Mouse (Mus musculus): Measurements from ENCODE around the gene Dnaaf1. TPM values are rescaled to one million over a fixed set of nuclear protein-coding genes. Genes with fewer than 3 reads are reported as not detected.

The Dnaaf1 gene
- polyA plus RNA-seq (2015; fragmentation: Nextera tagmentation; extraction: Ambion mirVana): 0.54 and 0.55 TPM in 2 replicates

GRCm38 (mm10) chr8:119574437-119575365 is at the start of gene Dnaaf1, which contains the start of gene Hsdl1:
Gene Dnaaf1, plus strand, starts transcription at chr8:119575235.
Gene Hsdl1, minus strand, starts transcription at chr8:119575183.
- Histone ChIP-seq H3K4me3 (peak within 1 kb of the TSS; percentile 76), H3K27me3 (replicated peaks) (peaks cover 15% of the 10 kb centered on the region), H3K9ac (peak within 1 kb of the TSS; percentile 77), H3K9me3 (no peaks in the 10 kb centered on the region), H3K27ac (peak within 1 kb of the TSS; percentile 79), H3K4me2 (peak within 1 kb of the TSS; percentile 82), H3K36me3 (replicated peaks) (no peaks in the 10 kb centered on the region), H3K4me1 (peaks cover 25% of the 10 kb centered on the region)
- WGBS: under 1% methylated on average over 81 of the region's 97 CpGs
- peak; percentile 86 for ATAC-seq (replicated peaks)

- no peak for ATAC-seq (replicated peaks)
- WGBS: 94% methylated on average over 7 of the region's 7 CpGs
Measured at GRCm38 (mm10) chr8:119528762-119529161, 46.3 kb upstream of the Dnaaf1 start.

GRCm38 (mm10) chr8:119530937-119531336 is 44.1 kb upstream of the Dnaaf1 start:
- H3K27me3 ChIP-seq (replicated peaks): no peaks in the 10 kb centered on the region
- H3K4me2 ChIP-seq: no peak overlapping the region
- no peak overlapping the region for H3K27ac ChIP-seq
- no peaks in the 10 kb centered on the region for H3K4me1 ChIP-seq
- no peak overlapping the region for H3K4me3 ChIP-seq
- no peak overlapping the region for H3K9ac ChIP-seq
- ATAC-seq (replicated peaks): no peak
- 84% methylated on average over 6 of the region's 6 CpGs for WGBS
- no peaks in the 10 kb centered on the region for H3K9me3 ChIP-seq
- peaks cover 53% of the 10 kb centered on the region for H3K36me3 ChIP-seq (replicated peaks)

More at GRCm38 (mm10) chr8:119528762-119529161, 46.3 kb upstream of the Dnaaf1 start:
- Histone ChIP-seq H3K27me3 (replicated peaks) (no peaks in the 10 kb centered on the region), H3K4me1 (no peaks in the 10 kb centered on the region), H3K4me2 (no peak overlapping the region), H3K9me3 (no peaks in the 10 kb centered on the region), H3K9ac (no peak overlapping the region), H3K4me3 (no peak overlapping the region), H3K27ac (no peak overlapping the region), H3K36me3 (replicated peaks) (peaks cover 55% of the 10 kb centered on the region)

- Histone ChIP-seq H3K9me3 (no peaks in the 10 kb centered on the region), H3K36me3 (replicated peaks) (peaks cover 58% of the 10 kb centered on the region), H3K27me3 (replicated peaks) (no peaks in the 10 kb centered on the region), H3K4me3 (no peak overlapping the region), H3K9ac (no peak overlapping the region), H3K4me2 (no peak overlapping the region), H3K4me1 (no peaks in the 10 kb centered on the region), H3K27ac (no peak overlapping the region)
- ATAC-seq (replicated peaks): no peak
- WGBS: 96% methylated on average over 3 of the region's 3 CpGs
Measured at GRCm38 (mm10) chr8:119531397-119531796, 43.6 kb upstream of the Dnaaf1 start.

GRCm38 (mm10) chr8:119531973-119532372 is 43.1 kb upstream of the Dnaaf1 start:
- Histone ChIP-seq H3K9me3 (no peaks in the 10 kb centered on the region), H3K9ac (no peak overlapping the region), H3K4me2 (no peak overlapping the region), H3K36me3 (replicated peaks) (peaks cover 56% of the 10 kb centered on the region), H3K4me3 (no peak overlapping the region), H3K27ac (no peak overlapping the region), H3K27me3 (replicated peaks) (no peaks in the 10 kb centered on the region), H3K4me1 (no peaks in the 10 kb centered on the region)
- ATAC-seq (replicated peaks): no peak
- 96% methylated on average over 9 of the region's 9 CpGs for WGBS

GRCm38 (mm10) chr8:119544606-119545005 is 30.4 kb upstream of the Dnaaf1 start:
- ATAC-seq (replicated peaks): no peak
- peaks cover 43% of the 10 kb centered on the region for H3K36me3 ChIP-seq (replicated peaks)
- H3K27ac ChIP-seq: no peak overlapping the region
- H3K9ac ChIP-seq: no peak overlapping the region
- WGBS: 88% methylated on average over 3 of the region's 3 CpGs
- no peaks in the 10 kb centered on the region for H3K9me3 ChIP-seq
- no peak overlapping the region for H3K4me2 ChIP-seq
- no peak overlapping the region for H3K4me3 ChIP-seq
- H3K27me3 ChIP-seq (replicated peaks): no peaks in the 10 kb centered on the region
- H3K4me1 ChIP-seq: no peaks in the 10 kb centered on the region

- Histone ChIP-seq H3K36me3 (replicated peaks) (peaks cover 37% of the 10 kb centered on the region), H3K27ac (no peak overlapping the region), H3K4me1 (no peaks in the 10 kb centered on the region), H3K27me3 (replicated peaks) (no peaks in the 10 kb centered on the region), H3K4me2 (no peak overlapping the region), H3K9me3 (no peaks in the 10 kb centered on the region), H3K4me3 (no peak overlapping the region), H3K9ac (no peak overlapping the region)
- ATAC-seq (replicated peaks): no peak
- WGBS: 79% methylated on average over 6 of the region's 6 CpGs
Measured at GRCm38 (mm10) chr8:119545180-119545579, 29.9 kb upstream of the Dnaaf1 start.

- Histone ChIP-seq H3K27ac (no peak overlapping the region), H3K4me1 (no peaks in the 10 kb centered on the region), H3K4me2 (no peak overlapping the region), H3K27me3 (replicated peaks) (no peaks in the 10 kb centered on the region), H3K4me3 (no peak overlapping the region), H3K9me3 (no peaks in the 10 kb centered on the region), H3K9ac (no peak overlapping the region), H3K36me3 (replicated peaks) (peaks cover 32% of the 10 kb centered on the region)
- ATAC-seq (replicated peaks): no peak
- 90% methylated on average over 6 of the region's 6 CpGs for WGBS
Measured at GRCm38 (mm10) chr8:119545791-119546190, 29.2 kb upstream of the Dnaaf1 start.

GRCm38 (mm10) chr8:119547019-119547691 is 27.9 kb upstream of the Dnaaf1 start:
- Histone ChIP-seq H3K4me3 (no peak overlapping the region), H3K27me3 (replicated peaks) (no peaks in the 10 kb centered on the region), H3K27ac (no peak overlapping the region), H3K36me3 (replicated peaks) (peaks cover 24% of the 10 kb centered on the region), H3K9me3 (no peaks in the 10 kb centered on the region), H3K9ac (no peak overlapping the region), H3K4me1 (no peaks in the 10 kb centered on the region), H3K4me2 (no peak overlapping the region)
- ATAC-seq (replicated peaks): no peak
- 90% methylated on average over 18 of the region's 18 CpGs for WGBS

- 81% methylated on average over 7 of the region's 7 CpGs for WGBS
Measured at GRCm38 (mm10) chr8:119548560-119549113, 26.4 kb upstream of the Dnaaf1 start.

GRCm38 (mm10) chr8:119552967-119553366 is 22.1 kb upstream of the Dnaaf1 start:
- WGBS: 61% methylated on average over 2 of the region's 2 CpGs

More at GRCm38 (mm10) chr8:119548560-119549113, 26.4 kb upstream of the Dnaaf1 start:
- Histone ChIP-seq H3K4me1 (no peaks in the 10 kb centered on the region), H3K27ac (no peak overlapping the region), H3K9ac (no peak overlapping the region), H3K27me3 (replicated peaks) (no peaks in the 10 kb centered on the region), H3K36me3 (replicated peaks) (peaks cover 19% of the 10 kb centered on the region; the same call in 1 of the 2 replicates), H3K4me2 (no peak overlapping the region), H3K4me3 (no peak overlapping the region), H3K9me3 (no peaks in the 10 kb centered on the region)
- no peak for ATAC-seq (replicated peaks)

GRCm38 (mm10) chr8:119555861-119556260 is 19.2 kb upstream of the Dnaaf1 start:
- Histone ChIP-seq H3K4me3 (no peak overlapping the region), H3K27me3 (replicated peaks) (no peaks in the 10 kb centered on the region), H3K4me1 (peaks cover 35% of the 10 kb centered on the region), H3K4me2 (no peak overlapping the region), H3K27ac (no peak overlapping the region), H3K9ac (no peak overlapping the region), H3K36me3 (replicated peaks) (0 out of 2 replicates have a peak, but pooled peaks cover 4% of the 10 kb centered on the region), H3K9me3 (no peaks in the 10 kb centered on the region)
- ATAC-seq (replicated peaks): no peak
- WGBS: 78% methylated on average over 6 of the region's 6 CpGs

More at GRCm38 (mm10) chr8:119552967-119553366, 22.1 kb upstream of the Dnaaf1 start:
- no peak for ATAC-seq (replicated peaks)
- no peaks in the 10 kb centered on the region for H3K27me3 ChIP-seq (replicated peaks)
- H3K36me3 ChIP-seq (replicated peaks): no peaks in the 10 kb centered on the region
- H3K27ac ChIP-seq: no peak overlapping the region
- no peak overlapping the region for H3K4me2 ChIP-seq
- H3K4me1 ChIP-seq: peaks cover 29% of the 10 kb centered on the region
- no peak overlapping the region for H3K4me3 ChIP-seq
- no peak overlapping the region for H3K9ac ChIP-seq
- H3K9me3 ChIP-seq: no peaks in the 10 kb centered on the region

Measured in midbrain, embryonic 15.5 days (tissue).